Mouse (Mus musculus): ENCODE results near the gene Crtac1. TPM values are rescaled to one million over a fixed set of nuclear protein-coding genes. Genes with fewer than 3 reads are reported as not detected.

Gene Crtac1
- polyA plus RNA-seq, 1 experiment from 2014 or later = 3.5 TPM

DNA sequence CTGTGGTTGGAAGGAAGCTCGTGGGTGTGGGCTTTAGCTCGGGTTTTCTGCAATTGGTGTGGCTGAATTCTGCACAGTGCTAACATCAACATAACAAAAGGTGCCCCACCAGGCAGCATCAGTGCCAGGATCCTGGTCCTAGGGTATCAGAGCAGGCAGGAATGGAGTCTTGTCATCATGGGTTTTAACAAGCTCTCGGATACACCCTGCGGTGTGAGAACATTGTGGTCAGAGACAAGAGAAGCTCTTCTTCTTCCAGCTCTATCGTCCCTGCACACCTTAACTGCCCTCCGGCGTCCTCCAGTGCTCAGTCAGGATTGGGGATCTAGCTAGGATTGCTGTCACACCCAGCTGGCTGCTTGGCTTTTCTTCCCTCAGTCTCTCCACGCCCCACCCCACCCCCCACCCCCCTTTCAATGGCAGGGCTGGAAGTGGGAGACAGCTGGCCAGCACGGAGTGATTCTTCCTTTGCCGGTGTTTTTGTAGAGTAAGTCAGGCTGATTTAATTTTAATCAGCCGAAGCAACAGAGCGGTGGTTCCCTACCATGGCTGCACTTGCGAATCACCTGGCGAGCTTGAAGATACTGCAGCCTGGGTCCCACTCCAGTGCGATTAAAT is 46.5 kb downstream of the Crtac1 start:
- Histone ChIP-seq H3K36me3 (ENCODE audit: control insufficient read depth, insufficient read depth, low read length) (no peaks in the 10 kb centered on the region), H3K9ac (replicated peaks; ENCODE audit: low read depth, low read length) (no peak overlapping the region), H3K4me1 (ENCODE audit: control insufficient read depth, insufficient read depth, low read length) (no peaks in the 10 kb centered on the region; the same call in 1 of the 2 replicates), H3K27ac (ENCODE audit: low read length) (no peak overlapping the region), H3K4me2 (replicated peaks; ENCODE audit: low read depth, low read length) (no peak overlapping the region), H3K9me3 (ENCODE audit: control insufficient read depth, low read depth, low read length) (no peaks in the 10 kb centered on the region), H3K27me3 (ENCODE audit: control insufficient read depth, insufficient read depth, low read length) (peaks cover 6% of the 10 kb centered on the region), H3K4me3 (ENCODE audit: low read depth, low read length) (no peak overlapping the region)
- 19% methylated on average over 15 of the region's 15 CpGs for WGBS
- no peak for ATAC-seq (ENCODE audit: insufficient number of reproducible peaks, insufficient read depth, low FRiP score, low read depth)

DNA sequence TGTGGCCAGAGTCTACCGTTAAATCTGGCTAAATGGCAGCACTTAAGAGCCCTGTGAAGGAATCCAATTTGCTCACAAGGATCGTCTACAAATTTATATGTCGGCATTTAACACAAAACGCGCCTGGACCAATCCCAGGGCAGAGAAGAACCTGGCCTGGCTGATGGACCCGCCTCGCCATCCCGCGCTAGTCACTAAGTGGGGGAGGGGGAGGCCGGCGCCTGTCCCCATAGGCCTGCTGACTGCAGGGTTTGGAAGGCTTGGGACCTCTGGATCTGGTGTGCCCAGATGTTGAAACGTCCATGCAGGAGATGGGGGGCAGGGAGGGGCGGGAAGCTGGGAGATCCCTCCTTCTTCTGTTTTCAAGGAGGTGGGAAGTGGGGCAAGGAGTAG is 50.6 kb downstream of the Crtac1 start:
- Histone ChIP-seq H3K27me3 (ENCODE audit: control insufficient read depth, insufficient read depth, low read length) (peaks cover 6% of the 10 kb centered on the region), H3K27ac (ENCODE audit: low read length) (no peak overlapping the region), H3K4me1 (ENCODE audit: control insufficient read depth, insufficient read depth, low read length) (no peaks in the 10 kb centered on the region; the same call in 1 of the 2 replicates), H3K36me3 (ENCODE audit: control insufficient read depth, insufficient read depth, low read length) (no peaks in the 10 kb centered on the region), H3K4me2 (replicated peaks; ENCODE audit: low read depth, low read length) (peak overlapping the region; percentile 40), H3K4me3 (ENCODE audit: low read depth, low read length) (peak overlapping the region; percentile 14; the same call in 1 of the 2 replicates), H3K9me3 (ENCODE audit: control insufficient read depth, low read depth, low read length) (no peaks in the 10 kb centered on the region), H3K9ac (replicated peaks; ENCODE audit: low read depth, low read length) (no peak overlapping the region)
- WGBS = 1% methylated on average over 13 of the region's 13 CpGs
- no peak for ATAC-seq (ENCODE audit: insufficient number of reproducible peaks, insufficient read depth, low FRiP score, low read depth)

GRCm38 (mm10) chr19:42380321-42380980 is 51.1 kb downstream of the Crtac1 start:
- Histone ChIP-seq H3K27me3 (ENCODE audit: control insufficient read depth, insufficient read depth, low read length) (peaks cover 6% of the 10 kb centered on the region), H3K9ac (replicated peaks; ENCODE audit: low read depth, low read length) (no peak overlapping the region), H3K4me1 (ENCODE audit: control insufficient read depth, insufficient read depth, low read length) (no peaks in the 10 kb centered on the region; the same call in 1 of the 2 replicates), H3K4me2 (replicated peaks; ENCODE audit: low read depth, low read length) (peak overlapping the region; percentile 40), H3K36me3 (ENCODE audit: control insufficient read depth, insufficient read depth, low read length) (no peaks in the 10 kb centered on the region), H3K27ac (ENCODE audit: low read length) (0 out of 2 replicates have a peak overlapping the region, but pooled peaks have one; percentile 24), H3K9me3 (ENCODE audit: control insufficient read depth, low read depth, low read length) (no peaks in the 10 kb centered on the region), H3K4me3 (ENCODE audit: low read depth, low read length) (peak overlapping the region; percentile 14; the same call in 1 of the 2 replicates)
- WGBS = 1% methylated on average over 26 of the region's 26 CpGs
- peak; percentile 42; the same call in 1 of the 2 replicates for ATAC-seq (ENCODE audit: insufficient number of reproducible peaks, insufficient read depth, low FRiP score, low read depth)

DNA sequence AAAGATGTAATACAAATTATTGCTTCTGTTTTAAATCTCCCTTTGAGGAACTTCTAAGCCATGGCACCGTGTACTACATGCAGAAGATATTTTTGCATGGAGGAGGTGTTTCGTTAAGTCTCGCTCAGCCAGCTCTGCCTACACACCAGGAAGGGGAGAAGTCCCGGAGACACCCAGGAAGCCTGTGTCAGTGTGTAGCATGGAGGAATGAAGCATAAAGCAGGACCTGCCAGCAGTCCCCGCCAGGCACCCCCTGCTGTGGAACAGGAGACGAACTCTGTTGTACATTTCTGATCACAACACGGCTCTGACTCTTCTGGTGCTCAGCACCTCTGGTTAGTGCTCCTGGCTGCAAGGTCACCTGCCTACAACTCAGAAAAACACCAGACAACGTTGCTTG is 51.8 kb downstream of the Crtac1 start:
- Histone ChIP-seq H3K36me3 (ENCODE audit: control insufficient read depth, insufficient read depth, low read length) (no peaks in the 10 kb centered on the region), H3K9ac (replicated peaks; ENCODE audit: low read depth, low read length) (no peak overlapping the region), H3K4me2 (replicated peaks; ENCODE audit: low read depth, low read length) (no peak overlapping the region), H3K9me3 (ENCODE audit: control insufficient read depth, low read depth, low read length) (no peaks in the 10 kb centered on the region), H3K4me3 (ENCODE audit: low read depth, low read length) (no peak overlapping the region), H3K4me1 (ENCODE audit: control insufficient read depth, insufficient read depth, low read length) (no peaks in the 10 kb centered on the region; the same call in 1 of the 2 replicates), H3K27me3 (ENCODE audit: control insufficient read depth, insufficient read depth, low read length) (peaks cover 3% of the 10 kb centered on the region), H3K27ac (ENCODE audit: low read length) (no peak overlapping the region)
- 47% methylated on average over 8 of the region's 8 CpGs for WGBS
- ATAC-seq (ENCODE audit: insufficient number of reproducible peaks, insufficient read depth, low FRiP score, low read depth) = no peak

DNA sequence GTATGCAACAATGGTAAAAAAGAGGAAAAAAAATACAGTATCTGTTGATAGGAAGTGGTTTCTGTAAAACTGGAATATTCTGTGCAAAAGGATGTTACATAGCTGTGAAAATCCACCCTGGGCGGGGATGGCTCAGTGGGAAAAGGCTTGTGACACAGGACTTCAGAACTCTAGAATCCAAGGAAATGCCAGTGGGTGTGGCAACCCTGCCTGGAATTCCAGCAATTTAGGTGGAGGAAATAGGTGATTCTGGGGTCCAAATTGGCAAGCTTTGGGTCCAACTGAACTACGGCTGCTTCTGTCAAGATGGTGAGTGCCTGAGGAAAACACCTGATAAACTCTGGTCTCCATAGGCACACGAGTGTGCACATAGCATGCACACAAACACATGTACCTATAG is 54.4 kb downstream of the Crtac1 start:
- Histone ChIP-seq H3K9me3 (ENCODE audit: control insufficient read depth, low read depth, low read length) (no peaks in the 10 kb centered on the region), H3K4me3 (ENCODE audit: low read depth, low read length) (no peak overlapping the region), H3K27ac (ENCODE audit: low read length) (no peak overlapping the region), H3K27me3 (ENCODE audit: control insufficient read depth, insufficient read depth, low read length) (peaks cover 3% of the 10 kb centered on the region), H3K4me2 (replicated peaks; ENCODE audit: low read depth, low read length) (no peak overlapping the region), H3K36me3 (ENCODE audit: control insufficient read depth, insufficient read depth, low read length) (no peaks in the 10 kb centered on the region), H3K4me1 (ENCODE audit: control insufficient read depth, insufficient read depth, low read length) (no peaks in the 10 kb centered on the region; the same call in 1 of the 2 replicates), H3K9ac (replicated peaks; ENCODE audit: low read depth, low read length) (no peak overlapping the region)
- no peak for ATAC-seq (ENCODE audit: insufficient number of reproducible peaks, insufficient read depth, low FRiP score, low read depth)
- WGBS = 62% methylated on average over 3 of the region's 3 CpGs

GRCm38 (mm10) chr19:42363551-42363950 is 68.0 kb downstream of the Crtac1 start:
- Histone ChIP-seq H3K4me3 (ENCODE audit: low read depth, low read length) (no peak overlapping the region), H3K4me2 (replicated peaks; ENCODE audit: low read depth, low read length) (no peak overlapping the region), H3K36me3 (ENCODE audit: control insufficient read depth, insufficient read depth, low read length) (no peaks in the 10 kb centered on the region), H3K9ac (replicated peaks; ENCODE audit: low read depth, low read length) (no peak overlapping the region), H3K27me3 (ENCODE audit: control insufficient read depth, insufficient read depth, low read length) (no peaks in the 10 kb centered on the region), H3K27ac (ENCODE audit: low read length) (no peak overlapping the region), H3K9me3 (ENCODE audit: control insufficient read depth, low read depth, low read length) (no peaks in the 10 kb centered on the region), H3K4me1 (ENCODE audit: control insufficient read depth, insufficient read depth, low read length) (no peaks in the 10 kb centered on the region)
- WGBS = 82% methylated on average over 4 of the region's 4 CpGs
- ATAC-seq (ENCODE audit: insufficient number of reproducible peaks, insufficient read depth, low FRiP score, low read depth) = no peak

- Histone ChIP-seq H3K27me3 (ENCODE audit: control insufficient read depth, insufficient read depth, low read length) (no peaks in the 10 kb centered on the region), H3K27ac (ENCODE audit: low read length) (no peak overlapping the region), H3K4me3 (ENCODE audit: low read depth, low read length) (no peak overlapping the region), H3K9me3 (ENCODE audit: control insufficient read depth, low read depth, low read length) (no peaks in the 10 kb centered on the region), H3K4me1 (ENCODE audit: control insufficient read depth, insufficient read depth, low read length) (no peaks in the 10 kb centered on the region), H3K36me3 (ENCODE audit: control insufficient read depth, insufficient read depth, low read length) (no peaks in the 10 kb centered on the region), H3K9ac (replicated peaks; ENCODE audit: low read depth, low read length) (no peak overlapping the region), H3K4me2 (replicated peaks; ENCODE audit: low read depth, low read length) (no peak overlapping the region)
- WGBS = 57% methylated on average over 7 of the region's 7 CpGs
- no peak for ATAC-seq (ENCODE audit: insufficient number of reproducible peaks, insufficient read depth, low FRiP score, low read depth)
These were observed 73.2 kb downstream of the Crtac1 start for GRCm38 (mm10) chr19:42358406-42358805.

DNA sequence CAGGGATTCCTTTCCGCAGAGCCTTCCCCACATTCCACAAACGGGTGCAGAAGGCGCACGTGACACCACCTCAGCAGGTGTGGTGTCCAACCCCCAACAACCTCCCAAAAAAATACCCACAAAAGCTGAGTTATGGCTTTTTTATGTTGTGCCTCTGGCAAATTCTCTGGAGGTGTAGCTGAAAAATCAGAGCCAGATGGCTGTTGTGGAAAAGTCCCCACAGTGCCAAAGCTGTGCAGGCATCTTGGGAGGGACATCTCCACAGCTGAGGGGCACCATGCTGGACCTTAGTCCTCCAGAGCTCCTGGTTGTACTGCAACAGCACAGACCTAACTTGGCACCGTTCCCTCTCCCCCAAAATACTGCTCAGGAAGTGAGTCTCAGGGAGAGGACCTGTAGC is 74.7 kb downstream of the Crtac1 start:
- ATAC-seq (ENCODE audit: insufficient number of reproducible peaks, insufficient read depth, low FRiP score, low read depth) = no peak
- Histone ChIP-seq H3K9ac (replicated peaks; ENCODE audit: low read depth, low read length) (no peak overlapping the region), H3K4me3 (ENCODE audit: low read depth, low read length) (no peak overlapping the region), H3K4me2 (replicated peaks; ENCODE audit: low read depth, low read length) (no peak overlapping the region), H3K27me3 (ENCODE audit: control insufficient read depth, insufficient read depth, low read length) (no peaks in the 10 kb centered on the region), H3K36me3 (ENCODE audit: control insufficient read depth, insufficient read depth, low read length) (no peaks in the 10 kb centered on the region), H3K9me3 (ENCODE audit: control insufficient read depth, low read depth, low read length) (no peaks in the 10 kb centered on the region), H3K27ac (ENCODE audit: low read length) (no peak overlapping the region), H3K4me1 (ENCODE audit: control insufficient read depth, insufficient read depth, low read length) (no peaks in the 10 kb centered on the region)
- WGBS = 60% methylated on average over 5 of the region's 5 CpGs

Measured in stomach, embryonic 14.5 days (tissue).